Mouse (Mus musculus): Measurements from ENCODE around the gene Prkag3. TPM values are rescaled to one million over a fixed set of nuclear protein-coding genes. Genes with fewer than 3 reads are reported as not detected.

Prkag3 gene
- polyA plus RNA-seq, 1 experiment = 0.06 TPM

GRCm38 (mm10) chr1:74790095-74790494 lies 41.1 kb upstream of the Prkag3 start:
- WGBS = 53% methylated on average over 3 of the region's 3 CpGs
- H3K27me3 ChIP-seq (ENCODE audit: control insufficient read depth, insufficient read depth, low read length) = peaks cover 13% of the 10 kb centered on the region
- no peak for DNase-seq (ENCODE audit: low read depth in 1 of 2, low spot score in 2 of 2)
- no peak overlapping the region for H3K4me3 ChIP-seq (ENCODE audit: extremely low read depth, insufficient read depth, insufficient read length)
- H3K27ac ChIP-seq (ENCODE audit: insufficient read depth, low read length) = no peak overlapping the region
- TF ChIP-seq POLR2A (IDR thresholded peaks at IDR 0.05; ENCODE audit: low read depth, low read length) (no peak), CTCF (IDR thresholded peaks at IDR 0.05; ENCODE audit: extremely low read depth, insufficient read depth, insufficient read length, insufficient replicate concordance) (no peak)
- H3K4me1 ChIP-seq (ENCODE audit: control insufficient read depth, insufficient read depth, insufficient read length) = peaks cover 22% of the 10 kb centered on the region
- H3K36me3 ChIP-seq (ENCODE audit: control insufficient read depth, insufficient read depth, low read length) = no peaks in the 10 kb centered on the region

- no peak for DNase-seq (ENCODE audit: low read depth in 1 of 2, low spot score in 2 of 2)
These were observed 39.7 kb upstream of the Prkag3 start for GRCm38 (mm10) chr1:74788603-74789176.

GRCm38 (mm10) chr1:74787846-74788245 lies 38.8 kb upstream of the Prkag3 start:
- no peaks in the 10 kb centered on the region for H3K36me3 ChIP-seq (ENCODE audit: control insufficient read depth, insufficient read depth, low read length)
- no peak overlapping the region for H3K4me3 ChIP-seq (ENCODE audit: extremely low read depth, insufficient read depth, insufficient read length)
- H3K4me1 ChIP-seq (ENCODE audit: control insufficient read depth, insufficient read depth, insufficient read length) = peaks cover 20% of the 10 kb centered on the region
- WGBS = 10% methylated on average over 7 of the region's 7 CpGs
- H3K27me3 ChIP-seq (ENCODE audit: control insufficient read depth, insufficient read depth, low read length) = peaks cover 12% of the 10 kb centered on the region
- TF ChIP-seq CTCF (IDR thresholded peaks at IDR 0.05; ENCODE audit: extremely low read depth, insufficient read depth, insufficient read length, insufficient replicate concordance) (peak; percentile 48; the same call in 1 of the 2 replicates), POLR2A (IDR thresholded peaks at IDR 0.05; ENCODE audit: low read depth, low read length) (no peak)
- DNase-seq (ENCODE audit: low read depth in 1 of 2, low spot score in 2 of 2) = peak; percentile 41 to 77
- no peak overlapping the region for H3K27ac ChIP-seq (ENCODE audit: insufficient read depth, low read length)

More at GRCm38 (mm10) chr1:74788603-74789176, 39.7 kb upstream of the Prkag3 start:
- 32% methylated on average over 6 of the region's 6 CpGs for WGBS
- no peak overlapping the region for H3K4me3 ChIP-seq (ENCODE audit: extremely low read depth, insufficient read depth, insufficient read length)
- H3K36me3 ChIP-seq (ENCODE audit: control insufficient read depth, insufficient read depth, low read length) = no peaks in the 10 kb centered on the region
- H3K4me1 ChIP-seq (ENCODE audit: control insufficient read depth, insufficient read depth, insufficient read length) = peaks cover 20% of the 10 kb centered on the region
- peaks cover 12% of the 10 kb centered on the region for H3K27me3 ChIP-seq (ENCODE audit: control insufficient read depth, insufficient read depth, low read length)
- TF ChIP-seq CTCF (IDR thresholded peaks at IDR 0.05; ENCODE audit: extremely low read depth, insufficient read depth, insufficient read length, insufficient replicate concordance) (no peak), POLR2A (IDR thresholded peaks at IDR 0.05; ENCODE audit: low read depth, low read length) (no peak)
- H3K27ac ChIP-seq (ENCODE audit: insufficient read depth, low read length) = no peak overlapping the region

- 3% methylated on average over 67 of the region's 67 CpGs for WGBS
- no peak overlapping the region for H3K27ac ChIP-seq (ENCODE audit: insufficient read depth, low read length)
- H3K36me3 ChIP-seq (ENCODE audit: control insufficient read depth, insufficient read depth, low read length) = no peaks in the 10 kb centered on the region
- TF ChIP-seq CTCF (IDR thresholded peaks at IDR 0.05; ENCODE audit: extremely low read depth, insufficient read depth, insufficient read length, insufficient replicate concordance) = no peak; the same call in 1 of the 2 replicates
- TF ChIP-seq POLR2A (IDR thresholded peaks at IDR 0.05; ENCODE audit: low read depth, low read length) = no peak
- H3K27me3 ChIP-seq (ENCODE audit: control insufficient read depth, insufficient read depth, low read length) = peaks cover 5% of the 10 kb centered on the region; the same call in 1 of the 2 replicates
- peak in 1 of 2 experiments; percentile 33 for DNase-seq (ENCODE audit: low read depth in 1 of 2, low spot score in 2 of 2)
- peak overlapping the region; percentile 44; the same call in 1 of the 2 replicates for H3K4me3 ChIP-seq (ENCODE audit: extremely low read depth, insufficient read depth, insufficient read length)
- H3K4me1 ChIP-seq (ENCODE audit: control insufficient read depth, insufficient read depth, insufficient read length) = peaks cover 8% of the 10 kb centered on the region
These were observed 35.2 kb upstream of the Prkag3 start for GRCm38 (mm10) chr1:74784041-74784759.

- Histone ChIP-seq H3K27ac (ENCODE audit: insufficient read depth, low read length) (no peak overlapping the region), H3K4me3 (ENCODE audit: extremely low read depth, insufficient read depth, insufficient read length) (no peak overlapping the region), H3K36me3 (ENCODE audit: control insufficient read depth, insufficient read depth, low read length) (no peaks in the 10 kb centered on the region), H3K27me3 (ENCODE audit: control insufficient read depth, insufficient read depth, low read length) (peaks cover 5% of the 10 kb centered on the region; the same call in 1 of the 2 replicates), H3K4me1 (ENCODE audit: control insufficient read depth, insufficient read depth, insufficient read length) (peaks cover 8% of the 10 kb centered on the region)
- WGBS = 47% methylated on average over 13 of the region's 13 CpGs
- DNase-seq (ENCODE audit: low read depth in 1 of 2, low spot score in 2 of 2) = no peak
- TF ChIP-seq POLR2A (IDR thresholded peaks at IDR 0.05; ENCODE audit: low read depth, low read length) (no peak), CTCF (IDR thresholded peaks at IDR 0.05; ENCODE audit: extremely low read depth, insufficient read depth, insufficient read length, insufficient replicate concordance) (no peak)
These were observed 34.5 kb upstream of the Prkag3 start for GRCm38 (mm10) chr1:74783554-74783953.

- TF ChIP-seq CTCF (IDR thresholded peaks at IDR 0.05; ENCODE audit: extremely low read depth, insufficient read depth, insufficient read length, insufficient replicate concordance) (no peak), POLR2A (IDR thresholded peaks at IDR 0.05; ENCODE audit: low read depth, low read length) (no peak)
- H3K4me1 ChIP-seq (ENCODE audit: control insufficient read depth, insufficient read depth, insufficient read length) = peaks cover 8% of the 10 kb centered on the region
- WGBS = 10% methylated on average over 14 of the region's 14 CpGs
- H3K27ac ChIP-seq (ENCODE audit: insufficient read depth, low read length) = no peak overlapping the region
- peaks cover 5% of the 10 kb centered on the region; the same call in 1 of the 2 replicates for H3K27me3 ChIP-seq (ENCODE audit: control insufficient read depth, insufficient read depth, low read length)
- no peak for DNase-seq (ENCODE audit: low read depth in 1 of 2, low spot score in 2 of 2)
- no peak overlapping the region for H3K4me3 ChIP-seq (ENCODE audit: extremely low read depth, insufficient read depth, insufficient read length)
- H3K36me3 ChIP-seq (ENCODE audit: control insufficient read depth, insufficient read depth, low read length) = no peaks in the 10 kb centered on the region
These were observed 33.0 kb upstream of the Prkag3 start for GRCm38 (mm10) chr1:74782045-74782444.
